Mouse (Mus musculus): Measurements from ENCODE around the gene Galk1. TPM values are rescaled to one million over a fixed set of nuclear protein-coding genes. Genes with fewer than 3 reads are reported as not detected.

Galk1 gene
- total RNA-seq, 2 experiments from 2014 or later = 3.0 to 3.8 TPM

- DNase-seq = peak in 1 of 2 experiments; percentile 31
- intact Hi-C loops (cut with DNase I) = no loop called here
Measured at GRCm38 (mm10) chr11:116018106-116018505, 5.6 kb upstream of the Galk1 start.

GRCm38 (mm10) chr11:116014821-116015220 lies 2.3 kb upstream of the Galk1 start:
- no peak for DNase-seq
- intact Hi-C loops (cut with DNase I) = no loop called here

- DNase-seq = no peak
Measured at GRCm38 (mm10) chr11:116011529-116012261, 824 bp downstream of the Galk1 start.

GRCm38 (mm10) chr11:116010948-116011347 lies 1.6 kb downstream of the Galk1 start:
- intact Hi-C loops (cut with DNase I) = no loop called here
- no peak for DNase-seq

More at GRCm38 (mm10) chr11:116011529-116012261, 824 bp downstream of the Galk1 start:
- intact Hi-C loops (cut with DNase I) = no loop called here

GRCm38 (mm10) chr11:116010146-116010545 lies 2.4 kb downstream of the Galk1 start:
- DNase-seq = no peak
- intact Hi-C loops (cut with DNase I) = no loop called here

GRCm38 (mm10) chr11:116009661-116010060 lies 2.9 kb downstream of the Galk1 start:
- DNase-seq = no peak
- intact Hi-C loops (cut with DNase I) = no loop called here

GRCm38 (mm10) chr11:116008832-116009375 lies 3.6 kb downstream of the Galk1 start:
- intact Hi-C loops (cut with DNase I) = no loop called here
- DNase-seq = no peak

GRCm38 (mm10) chr11:116008411-116008810 lies 4.1 kb downstream of the Galk1 start:
- no peak for DNase-seq
- intact Hi-C loops (cut with DNase I) = no loop called here

- no peak for DNase-seq
- intact Hi-C loops (cut with DNase I) = no loop called here
Measured at GRCm38 (mm10) chr11:116007095-116007850, 5.2 kb downstream of the Galk1 start.

- intact Hi-C loops (cut with DNase I) = no loop called here
Measured at GRCm38 (mm10) chr11:116005701-116006419, 6.7 kb downstream of the Galk1 start.

GRCm38 (mm10) chr11:116004840-116005700 lies 7.4 kb downstream of the Galk1 start:
- peak; percentile 74 to 82 for DNase-seq
- intact Hi-C loops (cut with DNase I) = no loop called here

More at GRCm38 (mm10) chr11:116005701-116006419, 6.7 kb downstream of the Galk1 start:
- DNase-seq = no peak

- intact Hi-C loops (cut with DNase I) = no loop called here
- DNase-seq = no peak
Measured at GRCm38 (mm10) chr11:116004186-116004823, 8.2 kb downstream of the Galk1 start.

GRCm38 (mm10) chr11:116002894-116003293 lies 9.6 kb downstream of the Galk1 start:
- DNase-seq = no peak
- intact Hi-C loops (cut with DNase I) = no loop called here

GRCm38 (mm10) chr11:116001725-116002124 lies 10.8 kb downstream of the Galk1 start:
- intact Hi-C loops (cut with DNase I) = loop anchor here (2.0 kb wide), 1 partner anchor 63 kb away; no protein-coding TSS in a partner anchor
- DNase-seq = no peak

- DNase-seq = no peak
- intact Hi-C loops (cut with DNase I) = loop anchor here (2.0 kb wide), 1 partner anchor 62 kb away; no protein-coding TSS in a partner anchor
Measured at GRCm38 (mm10) chr11:116000607-116001006, 11.9 kb downstream of the Galk1 start.

GRCm38 (mm10) chr11:115999538-116000143 lies 12.9 kb downstream of the Galk1 start:
- peak; percentile 63 to 67 for DNase-seq
- intact Hi-C loops (cut with DNase I) = loop anchor here (2.0 kb wide), 1 partner anchor 61 kb away; no protein-coding TSS in a partner anchor

GRCm38 (mm10) chr11:115999027-115999426 lies 13.5 kb downstream of the Galk1 start:
- intact Hi-C loops (cut with DNase I) = no loop called here
- no peak for DNase-seq

- intact Hi-C loops (cut with DNase I) = no loop called here
- DNase-seq = no peak
Measured at GRCm38 (mm10) chr11:115997662-115998061, 14.9 kb downstream of the Galk1 start.

- no peak for DNase-seq
- intact Hi-C loops (cut with DNase I) = no loop called here
Measured at GRCm38 (mm10) chr11:115997047-115997446, 15.5 kb downstream of the Galk1 start.
